Mouse (Mus musculus) neural tube, embryonic 14.5 days (tissue): ENCODE data around the gene Mpv17l2. TPM values are rescaled to one million over a fixed set of nuclear protein-coding genes. Genes with fewer than 3 reads are reported as not detected.

Experiments
- ATAC-seq: fragments of 200-750 bp; cut with Nextera tagmentation; 2 replicates; pipeline ENCODE4 v1.8.0; 2017; ENCODE audit warnings: low read depth, mild to moderate bottlenecking, moderate TSS enrichment, moderate library complexity
- H3K27ac ChIP-seq: fragments of 300-500 bp; sonication (generic); 2 replicates; pipeline ENCODE4 v1.5.1; 2014; ENCODE audit warnings: low read depth, mild to moderate bottlenecking, control low read depth, low read length, moderate library complexity, mixed read lengths
- H3K27me3 ChIP-seq: fragments of 300-500 bp; sonication (generic); 2 replicates; pipeline ENCODE4 v1.6.1; 2014; ENCODE audit warnings: low read length; ENCODE audit not compliant: control insufficient read depth, insufficient read depth
- H3K36me3 ChIP-seq: fragments of 300-500 bp; sonication (generic); 2 replicates; pipeline ENCODE4 v1.6.1; 2014; ENCODE audit warnings: low read length, mixed read lengths; ENCODE audit not compliant: control insufficient read depth, insufficient read depth
- H3K4me1 ChIP-seq: fragments of 300-500 bp; sonication (generic); 2 replicates; pipeline ENCODE4 v1.6.1; 2014; ENCODE audit warnings: low read length; ENCODE audit not compliant: control insufficient read depth, insufficient read depth
- H3K4me2 ChIP-seq: fragments of 300-500 bp; sonication (generic); 2 replicates; pipeline ENCODE4 v1.6.1; 2014; ENCODE audit warnings: mild to moderate bottlenecking, low read depth, low read length, control low read depth
- H3K4me3 ChIP-seq: fragments of 300-500 bp; sonication (generic); 2 replicates; pipeline ENCODE4 v1.5.1; 2014; ENCODE audit warnings: low read depth, low read length, control low read depth, mixed read lengths
- H3K9ac ChIP-seq: fragments of 300-500 bp; sonication (generic); replicated peaks from 2 replicates; pipeline ENCODE4 v1.6.1; 2014; ENCODE audit warnings: low read depth, mild to moderate bottlenecking, control low read depth, low read length, mixed read lengths
- H3K9me3 ChIP-seq: fragments of 300-500 bp; sonication (generic); 2 replicates; pipeline ENCODE4 v1.6.1; 2016; ENCODE audit warnings: low read length; ENCODE audit not compliant: control insufficient read depth
- WGBS: fragments of 180-500 bp; shearing (Covaris S2); extraction: QIAGEN DNeasy Blood & Tissue Kit; methylation state at CpG from one replicate; pipeline ENCODE4 v1.1.7; 2014; 5-methylcytosine and 5-hydroxymethylcytosine counted together
- microRNA-seq: library from miRNA; unstranded; fragments of <30 nt; microRNA quantifications from one replicate; pipeline ENCODE4, GENCODE M21; 2016
- polyA plus RNA-seq: library from polyadenylated mRNA; unstranded; fragments of >200 nt; fragmentation: Nextera tagmentation; extraction: Ambion mirVana; gene quantifications from 2 replicates; pipeline ENCODE4 v1.2.1, GENCODE M21; 2014

Gene Mpv17l2
- polyA plus RNA-seq, 1 experiment from 2014 or later = 41.2 TPM

DNA sequence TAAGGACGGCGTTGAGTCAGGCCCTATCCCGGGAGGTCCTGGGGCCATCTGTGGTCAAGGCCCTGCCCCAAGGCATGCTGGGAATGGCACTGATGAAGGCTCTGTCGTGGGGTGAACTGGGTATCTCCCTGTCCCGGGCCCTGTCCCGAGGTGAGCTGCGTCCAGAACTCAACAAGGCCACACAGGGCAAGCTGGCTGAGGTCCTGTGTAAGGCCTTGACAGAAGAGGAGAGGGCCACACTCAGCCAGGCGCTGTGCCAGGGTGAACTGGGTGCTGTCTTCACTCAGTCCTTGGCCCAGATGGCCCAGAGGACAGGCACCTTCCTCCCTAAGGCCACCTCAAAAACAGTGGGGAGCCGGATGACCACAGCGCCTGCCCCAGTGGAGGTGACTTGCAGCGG, 49.7 kb downstream of the Mpv17l2 start:
- H3K4me1 ChIP-seq = no peaks in the 10 kb centered on the region
- H3K9ac ChIP-seq = no peak overlapping the region
- ATAC-seq = no peak
- 86% methylated on average over 11 of the region's 11 CpGs for WGBS
- H3K27me3 ChIP-seq = no peaks in the 10 kb centered on the region
- no peaks in the 10 kb centered on the region for H3K9me3 ChIP-seq
- H3K27ac ChIP-seq = no peak overlapping the region
- no peak overlapping the region for H3K4me2 ChIP-seq
- no peaks in the 10 kb centered on the region for H3K36me3 ChIP-seq
- no peak overlapping the region for H3K4me3 ChIP-seq

DNA sequence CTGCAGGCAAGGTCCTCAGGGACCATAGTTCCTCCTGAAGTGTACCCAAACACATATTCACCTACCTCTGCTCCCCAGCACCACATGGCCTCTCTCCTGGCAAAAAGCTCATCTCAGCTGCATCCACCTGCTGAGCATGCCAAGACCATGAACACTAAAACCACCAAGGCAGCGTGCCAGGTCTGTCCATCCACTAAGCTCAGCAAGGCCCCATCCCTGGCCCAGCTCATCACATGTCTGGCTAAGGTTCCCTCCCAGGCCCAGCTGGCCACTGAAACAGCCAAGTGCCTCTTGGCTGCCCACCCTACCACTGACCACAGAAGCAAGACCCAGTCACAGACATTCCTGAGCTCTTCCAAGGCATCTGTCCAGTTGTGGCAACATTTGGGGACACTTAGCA, 50.5 kb downstream of the Mpv17l2 start:
- H3K27me3 ChIP-seq = no peaks in the 10 kb centered on the region
- no peak for ATAC-seq
- H3K36me3 ChIP-seq = no peaks in the 10 kb centered on the region
- H3K4me3 ChIP-seq = no peak overlapping the region
- H3K4me1 ChIP-seq = no peaks in the 10 kb centered on the region
- no peak overlapping the region for H3K9ac ChIP-seq
- no peak overlapping the region for H3K4me2 ChIP-seq
- WGBS = 94% methylated on average over 1 of the region's 1 CpGs
- no peaks in the 10 kb centered on the region for H3K9me3 ChIP-seq
- no peak overlapping the region for H3K27ac ChIP-seq

DNA sequence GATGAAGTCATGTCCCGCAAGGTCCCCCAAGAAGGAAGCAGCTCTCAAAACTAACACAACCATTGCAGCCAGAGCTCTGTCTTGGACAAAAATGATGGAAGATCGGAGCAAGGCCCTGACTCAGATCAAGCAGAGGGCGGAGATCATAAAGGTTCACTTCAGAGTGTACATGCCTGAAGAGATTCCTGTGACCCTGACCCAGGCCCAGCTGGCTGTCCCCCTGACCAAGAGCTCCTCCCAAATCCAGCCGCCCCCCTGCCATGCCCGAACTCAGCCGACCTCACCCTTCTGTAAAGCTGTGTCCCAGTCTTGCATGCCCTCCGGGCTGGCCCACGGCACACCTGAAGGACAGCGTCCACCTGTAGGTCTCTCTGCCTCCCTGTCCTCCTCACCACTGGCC, 51.0 kb downstream of the Mpv17l2 start:
- 92% methylated on average over 9 of the region's 9 CpGs for WGBS
- ATAC-seq = no peak
- Histone ChIP-seq H3K4me1 (no peaks in the 10 kb centered on the region), H3K9me3 (no peaks in the 10 kb centered on the region), H3K27ac (no peak overlapping the region), H3K36me3 (no peaks in the 10 kb centered on the region), H3K4me2 (no peak overlapping the region), H3K9ac (no peak overlapping the region), H3K27me3 (no peaks in the 10 kb centered on the region), H3K4me3 (no peak overlapping the region)

Small RNA genes within 50 kb of the gene (microRNA-seq; reads per million reads assigned to microRNA genes)
- gene Mir7240 = not detected

Other genes with a start within 250 kb of the Mpv17l2 start
- 303 and 336 TPM in 2 replicates for gene Fkbp8, start 233.2 kb downstream of the Mpv17l2 start, polyA plus RNA-seq
- gene Kxd1, start 233.0 kb downstream of the Mpv17l2 start, polyA plus RNA-seq = 50.2 and 51.9 TPM in 2 replicates
- gene Ell, start 221.5 kb downstream of the Mpv17l2 start, polyA plus RNA-seq = 16.7 and 17.8 TPM in 2 replicates
- 65.5 and 73.3 TPM in 2 replicates for gene Isyna1, start 166.6 kb downstream of the Mpv17l2 start, polyA plus RNA-seq
- 163 and 240 TPM in 2 replicates for gene Ssbp4, start 152.1 kb downstream of the Mpv17l2 start, polyA plus RNA-seq
- 0.20 and 1.8 TPM in 2 replicates for gene Lrrc25, start 144.8 kb downstream of the Mpv17l2 start, polyA plus RNA-seq
- gene Gdf15, start 128.5 kb downstream of the Mpv17l2 start, polyA plus RNA-seq = 0.54 TPM in 1 of 2 replicates, not detected in the other
- 74.5 and 85.2 TPM in 2 replicates for gene Pgpep1, start 100.6 kb downstream of the Mpv17l2 start, polyA plus RNA-seq
- gene Lsm4, start 87.7 kb downstream of the Mpv17l2 start, polyA plus RNA-seq = 193 and 194 TPM in 2 replicates
- 115 and 119 TPM in 2 replicates for gene Jund, start 62.0 kb downstream of the Mpv17l2 start, polyA plus RNA-seq
- gene Iqcn, start 57.5 kb downstream of the Mpv17l2 start, polyA plus RNA-seq = 0.13 TPM in 1 of 2 replicates, not detected in the other
- gene Gm3336, start 42.4 kb downstream of the Mpv17l2 start, polyA plus RNA-seq = not detected in 2 replicates
- gene Pde4c, start 37.2 kb downstream of the Mpv17l2 start, polyA plus RNA-seq = 0.10 and 0.27 TPM in 2 replicates
- 570 and 690 TPM in 2 replicates for gene Rab3a, start 6.3 kb downstream of the Mpv17l2 start, polyA plus RNA-seq
- 72.2 and 75.6 TPM in 2 replicates for gene Pik3r2, start 15.8 kb upstream of the Mpv17l2 start, polyA plus RNA-seq
- gene Mast3, start 44.1 kb upstream of the Mpv17l2 start, polyA plus RNA-seq = 20.2 and 23.4 TPM in 2 replicates
- gene Il12rb1, start 47.5 kb upstream of the Mpv17l2 start, polyA plus RNA-seq = not detected in 2 replicates
- 8.9 and 9.3 TPM in 2 replicates for gene Arrdc2, start 78.8 kb upstream of the Mpv17l2 start, polyA plus RNA-seq
- gene Kcnn1, start 102.3 kb upstream of the Mpv17l2 start, polyA plus RNA-seq = 12.6 and 13.0 TPM in 2 replicates
- gene Ccdc124, start 113.0 kb upstream of the Mpv17l2 start, polyA plus RNA-seq = 155 and 159 TPM in 2 replicates
- 1.7 and 2.6 TPM in 2 replicates for gene Slc5a5, start 131.8 kb upstream of the Mpv17l2 start, polyA plus RNA-seq
- gene Rpl18a, start 136.5 kb upstream of the Mpv17l2 start, polyA plus RNA-seq = 2,427 and 2,505 TPM in 2 replicates
- 50.1 and 54.8 TPM in 2 replicates for gene Map1s, start 145.0 kb upstream of the Mpv17l2 start, polyA plus RNA-seq